ENCODE assay signal across 8 mouse cellular contexts in genomic region chr11:76836317-76836716, GRCm38 (mm10). TPM values are rescaled to one million over a fixed set of nuclear protein-coding genes. Genes with fewer than 3 reads are reported as not detected.
DNase-seq lines count a peak whose midpoint lies in the region; ATAC-seq and TF ChIP-seq lines count a peak whose summit lies in the region.
"Had no signal": no experiment of that assay in that cellular context is flagged by ENCODE, and none has a peak within 500 bp of the region (broad histone marks: within the 10 kb centered on the region; RNA-seq: fewer than 3 reads in every experiment).

No protein-coding gene starts in this region.

- no peak overlapping the region for H3K9ac ChIP-seq in kidney, postnatal 0 days (ENCODE audit: low read depth, low read length)
- H3K9ac ChIP-seq in liver, embryonic 13.5 days: peak overlapping the region; percentile 30; the same call in 1 of the 2 replicates

- no peaks in the 10 kb centered on the region for H3K27me3 ChIP-seq in kidney, postnatal 0 days (ENCODE audit: insufficient read depth, low read length)
- H3K27me3 ChIP-seq in G1E (ENCODE audit: insufficient read depth, low read length): no peaks in the 10 kb centered on the region
- H3K27me3 ChIP-seq in liver, embryonic 13.5 days: no peaks in the 10 kb centered on the region

- TF ChIP-seq CTCF in kidney, postnatal 0 days (IDR thresholded peaks at IDR 0.05; ENCODE audit: low read depth): no peak
- TF ChIP-seq CTCF in G1E (IDR thresholded peaks at IDR 0.05; ENCODE audit: low read depth, low read length): no peak
- no peak for TF ChIP-seq CTCF in cortical plate, adult 2 months (IDR thresholded peaks at IDR 0.05; ENCODE audit: extremely low read depth, insufficient read depth, low read length)

- WGBS in kidney, postnatal 0 days: 69% methylated on average over 6 of the region's 6 CpGs
- WGBS in liver, embryonic 13.5 days (ENCODE audit: insufficient replicate concordance): 68% methylated on average over 6 of the region's 6 CpGs

- H3K4me2 ChIP-seq in kidney, postnatal 0 days (ENCODE audit: low read length): no peak overlapping the region
- H3K4me2 ChIP-seq in liver, embryonic 13.5 days: peak overlapping the region; percentile 37

- no peak for DNase-seq in kidney, postnatal 0 days (ENCODE audit: low spot score)
- DNase-seq in kidney, adult 9 months: no peak
- DNase-seq in G1E (ENCODE audit: low spot score): no peak
- DNase-seq in liver, embryonic 13.5 days: no peak
- no peak for DNase-seq in right cerebral cortex, postnatal 4 days
- DNase-seq in spleen, postnatal 10 days (ENCODE audit: low spot score in 2 of 2): no peak

- H3K4me1 ChIP-seq in kidney, postnatal 0 days (replicated peaks; ENCODE audit: insufficient read depth, low read length): no peaks in the 10 kb centered on the region; the same call in 1 of the 2 replicates
- peaks cover 56% of the 10 kb centered on the region for H3K4me1 ChIP-seq in G1E (ENCODE audit: insufficient read depth, low read depth, low read length)
- H3K4me1 ChIP-seq in cortical plate, adult 2 months (ENCODE audit: control insufficient read depth, insufficient read depth, low read length): 0 out of 2 replicates have a peak, but pooled peaks cover 3% of the 10 kb centered on the region
- peaks cover 56% of the 10 kb centered on the region for H3K4me1 ChIP-seq in liver, embryonic 13.5 days (replicated peaks)

- no peaks in the 10 kb centered on the region for H3K36me3 ChIP-seq in kidney, postnatal 0 days (ENCODE audit: insufficient read depth, low read length)
- H3K36me3 ChIP-seq in G1E (replicated peaks): peaks cover 42% of the 10 kb centered on the region
- H3K36me3 ChIP-seq in liver, embryonic 13.5 days: peaks cover 11% of the 10 kb centered on the region

- H3K27ac ChIP-seq in kidney, postnatal 0 days: 0 out of 2 replicates have a peak overlapping the region, but pooled peaks have one; percentile 25
- peak overlapping the region; percentile 2; the same call in 1 of the 2 replicates for H3K27ac ChIP-seq in cortical plate, adult 2 months (ENCODE audit: insufficient read depth, low read length)
- peak overlapping the region; percentile 61 for H3K27ac ChIP-seq in liver, embryonic 13.5 days
- H3K27ac ChIP-seq: macrophage had no signal

- no peak for TF ChIP-seq POLR2A in cortical plate, adult 2 months (IDR thresholded peaks at IDR 0.05; ENCODE audit: extremely low read depth, insufficient read depth, low read length)

- no peaks in the 10 kb centered on the region for H3K9me3 ChIP-seq in kidney, postnatal 0 days (replicated peaks; ENCODE audit: low read length)
- H3K9me3 ChIP-seq in G1E (replicated peaks): no peaks in the 10 kb centered on the region
- H3K9me3 ChIP-seq in liver, embryonic 13.5 days (replicated peaks): no peaks in the 10 kb centered on the region

- ATAC-seq in kidney, postnatal 0 days (replicated peaks; ENCODE audit: low FRiP score, low read depth): no peak
- ATAC-seq in G1E (ENCODE audit: extremely low read depth, insufficient number of reproducible peaks, low FRiP score, poor library complexity, severe bottlenecking): no peak
- no peak for ATAC-seq in liver, embryonic 13.5 days (ENCODE audit: low read depth)

- H3K4me3 ChIP-seq in kidney, postnatal 0 days (replicated peaks; ENCODE audit: low read depth, low read length): no peak overlapping the region
- H3K4me3 ChIP-seq in G1E (ENCODE audit: low read depth, low read length): peak overlapping the region; percentile 13; the same call in 1 of the 2 replicates
- H3K4me3 ChIP-seq in cortical plate, adult 2 months (ENCODE audit: insufficient read depth, low read length): no peak overlapping the region
- H3K4me3 ChIP-seq in liver, embryonic 13.5 days (replicated peaks): no peak overlapping the region

RNA-seq across cellular contexts. Expression of gene Cpd, which starts 10.5 kb away (rescaled TPM):
- 17.8 and 20.4 TPM in 2 replicates for polyA plus RNA-seq in kidney, postnatal 0 days (2015; fragmentation: Nextera tagmentation; extraction: Ambion mirVana)
- total RNA-seq in G1E (2014; fragmentation: Nextera tagmentation) (421 and 456 TPM in 2 replicates), G1E (2017) (152 and 167 TPM in 2 replicates)
- 49.7 and 52.1 TPM in 2 replicates for polyA plus RNA-seq in G1E (2012)
- 29.1 and 30.5 TPM in 2 replicates for polyA plus RNA-seq in cortical plate, adult 2 months (2012; rRNA removed)
- 4.8 and 6.3 TPM in 2 replicates for polyA plus RNA-seq in liver, embryonic 13.5 days (2015; fragmentation: Nextera tagmentation; extraction: Ambion mirVana)

Comparison
In these comparisons a context has a peak if more than half of its experiments do, and no peak if none do; other contexts are left out.
1. H3K27ac ChIP-seq: peak in every context shown above with its lines; median percentile 61 in liver, embryonic 13.5 days; 25 in kidney, postnatal 0 days; 2 in cortical plate, adult 2 months.